24 mouse cellular contexts compared by ENCODE assay signal in the genomic region with DNA sequence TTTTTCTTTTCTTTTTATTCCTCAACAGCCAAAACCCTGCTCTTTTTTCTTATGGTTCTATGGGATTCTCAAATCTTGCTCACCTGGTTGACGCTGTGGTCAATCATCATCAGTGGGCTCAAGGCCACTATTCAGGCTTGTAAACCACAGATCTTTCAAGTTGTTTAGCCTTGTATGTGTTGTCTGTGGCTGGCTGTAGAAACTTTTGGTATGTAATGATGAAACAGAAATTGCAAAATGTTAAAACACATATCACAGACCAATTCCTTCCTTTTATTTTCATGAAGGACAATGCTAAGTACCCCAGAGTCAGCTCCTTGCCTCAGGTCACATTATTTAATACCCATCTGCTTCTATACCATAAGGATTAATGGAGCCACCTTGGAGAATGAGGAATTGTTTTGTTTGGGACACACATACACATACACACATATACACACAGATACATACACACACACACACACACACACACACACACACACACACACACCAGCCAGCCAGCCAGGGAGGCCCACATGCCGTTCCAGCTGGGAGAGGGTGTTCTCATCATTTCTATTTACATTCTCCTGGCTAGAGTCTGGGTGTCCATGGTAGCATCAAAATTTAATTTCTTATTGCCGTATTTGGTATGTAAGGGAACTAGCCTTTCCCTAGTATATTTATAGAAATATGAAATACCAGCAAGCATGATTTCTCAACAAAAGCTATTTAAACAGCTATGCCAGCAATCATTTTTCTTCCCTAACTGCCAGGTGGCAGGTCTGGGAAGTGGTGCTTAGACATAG. TPM values are rescaled to one million over a fixed set of nuclear protein-coding genes. Genes with fewer than 3 reads are reported as not detected.
DNase-seq lines count a peak whose midpoint lies in the region; ATAC-seq and TF ChIP-seq lines count a peak whose summit lies in the region.
"Had no signal": no experiment of that assay in that cellular context is flagged by ENCODE, and none has a peak within 500 bp of the region (broad histone marks: within the 10 kb centered on the region; RNA-seq: fewer than 3 reads in every experiment).

No protein-coding gene starts in this region.

- intact Hi-C loops in left cerebral cortex, postnatal 25 days (cut with DNase I): loop anchor here (10.0 kb wide), 1 partner anchor 474 kb away; a partner anchor contains a TSS

- peaks cover 22% of the 10 kb centered on the region for H3K4me1 ChIP-seq in bone marrow macrophage, adult 2 months (ENCODE audit: control insufficient read depth, insufficient read depth, low read length)
- H3K4me1 ChIP-seq: forebrain, embryonic 10.5 days; heart, embryonic 15.5 days; liver, embryonic 15.5 days; midbrain, embryonic 13.5 days; neural tube, embryonic 13.5 days had no signal

- H3K4me3 ChIP-seq in bone marrow macrophage, adult 2 months (ENCODE audit: insufficient read depth, low read length): no peak overlapping the region
- H3K4me3 ChIP-seq: forebrain, embryonic 10.5 days; heart, embryonic 15.5 days; liver, embryonic 15.5 days; midbrain, embryonic 13.5 days; neural tube, embryonic 13.5 days had no signal

- no peak for DNase-seq in frontal cortex, postnatal 25 days (ENCODE audit: low spot score in 2 of 2)
- peak; percentile 25 to 54 for DNase-seq in left cerebral cortex, postnatal 25 days (ENCODE audit: low spot score in 2 of 2)
- DNase-seq in left cerebral cortex, adult 11 months (ENCODE audit: low spot score): no peak
- no peak for DNase-seq in adrenal gland, postnatal 25 days
- DNase-seq: adrenal gland, postnatal 10 days; cerebellum, adult 11-12 months; cerebellum, postnatal 25 days; gastrocnemius, postnatal 25 days; heart, postnatal 4 days; kidney, adult 8-10 months; kidney, postnatal 14 days; thymus, postnatal 4 days had no signal

- TF ChIP-seq POLR2A in bone marrow macrophage, adult 2 months (IDR thresholded peaks at IDR 0.05; ENCODE audit: borderline replicate concordance, low read depth, low read length): no peak

- TF ChIP-seq CTCF in bone marrow macrophage, adult 2 months (IDR thresholded peaks at IDR 0.05; ENCODE audit: low read depth, low read length): no peak

- peak; percentile 64 for ATAC-seq in frontal cortex, adult (ENCODE audit: low TSS enrichment)
- peak; percentile 39 for ATAC-seq in megakaryocyte progenitor cell, adult 5-6 weeks (replicated peaks; ENCODE audit: poor library complexity)
- ATAC-seq in monocyte, adult 5-6 weeks (replicated peaks; ENCODE audit: insufficient number of reproducible peaks, low FRiP score, low TSS enrichment, poor library complexity, severe bottlenecking): no peak
- ATAC-seq: activated CD4-positive, CD25-positive, alpha-beta regulatory T cell, adult 4 months; CD4-positive, CD25-positive, alpha-beta regulatory T cell, adult 4 months; hindbrain, embryonic 16.5 days; midbrain, embryonic 13.5 days had no signal

- peak overlapping the region; percentile 31 for H3K27ac ChIP-seq in bone marrow macrophage, adult 2 months (ENCODE audit: insufficient read depth, low read depth, low read length)
- H3K27ac ChIP-seq: forebrain, embryonic 10.5 days; heart, embryonic 15.5 days; liver, embryonic 15.5 days; midbrain, embryonic 13.5 days; neural tube, embryonic 13.5 days had no signal

RNA-seq across cellular contexts. Expression of a gene that starts 52.7 kb away (rescaled TPM):
- total RNA-seq in left cerebral cortex, postnatal 25 days (2021): 1 to 10 TPM; 1.6 to 1.9 TPM
- 82.4 and 83.2 TPM in 2 replicates for polyA plus RNA-seq in bone marrow macrophage, adult 2 months (2012; ENCODE audit: insufficient read depth, insufficient read length, missing spikeins)
- 88.6 and 95.5 TPM in 2 replicates for total RNA-seq in megakaryocyte progenitor cell, adult 5-6 weeks (2015)
- 58.1 and 68.9 TPM in 2 replicates for total RNA-seq in megakaryocyte progenitor cell, adult 5-6 weeks (2017)
- 10.9 and 11.7 TPM in 2 replicates for total RNA-seq in adrenal gland, postnatal 25 days (2021)
- total RNA-seq in monocyte, adult 5-6 weeks (2017): 31.3 to 66.7 TPM (median 57.7 TPM) in 3 replicates

Comparison
In these comparisons a context has a peak if more than half of its experiments do, and no peak if none do; other contexts are left out.
1. DNase-seq: peak in left cerebral cortex, postnatal 25 days (2 of 2); none in frontal cortex, postnatal 25 days (0 of 2), left cerebral cortex, adult 11 months (single experiment) and adrenal gland, postnatal 25 days (single experiment).